ENCODE assay signal across 15 mouse cellular contexts in the genomic region with DNA sequence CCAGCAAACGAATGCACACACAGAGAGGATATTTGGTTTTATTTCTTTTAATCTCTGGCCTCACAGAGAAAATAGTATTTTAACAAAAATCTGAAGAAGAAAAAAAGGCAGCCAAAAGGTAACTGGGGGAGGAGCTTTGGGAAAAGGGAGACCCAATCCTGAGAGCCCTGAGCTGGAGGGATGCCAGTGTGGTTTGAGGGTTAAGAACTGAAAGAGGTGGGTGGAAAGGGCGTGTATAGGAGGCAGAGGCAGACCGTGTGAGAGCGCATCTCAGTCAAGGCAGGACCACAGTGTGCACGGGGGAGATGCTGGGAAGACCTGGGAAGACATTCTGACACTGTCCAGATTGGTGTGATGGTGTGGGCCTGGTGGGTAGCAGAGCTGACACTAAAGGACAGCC.
"Had no signal": no experiment of that assay in that cellular context is flagged by ENCODE, and none has a peak within 500 bp of the region (broad histone marks: within the 10 kb centered on the region; RNA-seq: fewer than 3 reads in every experiment).

No protein-coding gene starts in this region.

- H3K27ac ChIP-seq: kidney, postnatal 0 days; layer of hippocampus, adult 2 months; liver, embryonic 13.5 days; macrophage; stomach, embryonic 15.5 days had no signal

- H3K4me1 ChIP-seq: stomach, embryonic 15.5 days had no signal

- H3K27me3 ChIP-seq: stomach, embryonic 15.5 days had no signal

- H3K36me3 ChIP-seq: liver, embryonic 13.5 days; stomach, embryonic 15.5 days had no signal

- DNase-seq: kidney, postnatal 25 days; layer of hippocampus, adult 9-11 months; liver, embryonic 13.5 days; lung, adult 2 months; lung, postnatal 14 days; midbrain, embryonic 14.5 days; right cerebral cortex, adult 18-20 months; right cerebral cortex, postnatal 14 days; spleen, adult 18-20 months; thymus, postnatal 25 days had no signal

- H3K9ac ChIP-seq: liver, embryonic 13.5 days; stomach, embryonic 15.5 days had no signal

- H3K4me3 ChIP-seq: layer of hippocampus, adult 2 months; liver, embryonic 13.5 days; stomach, embryonic 15.5 days had no signal

- H3K9me3 ChIP-seq: liver, embryonic 13.5 days; stomach, embryonic 15.5 days had no signal

- H3K4me2 ChIP-seq: liver, embryonic 13.5 days; midbrain, embryonic 11.5 days; stomach, embryonic 15.5 days had no signal
